Mouse (Mus musculus) yolk sac, embryonic 10.5 days (tissue): Measurements from ENCODE around the gene Smchd1.
"Not testable (repeated sequence)": the region's sequence is repeated elsewhere in the genome, so short reads cannot be mapped to it uniquely, and the experiment has no call there.

Experiments used
- DNase-seq: peaks from one replicate; pipeline ENCODE4 v3.0.0-alpha.2; 2017; ENCODE audit warnings: low spot score

Gene Smchd1

DNA sequence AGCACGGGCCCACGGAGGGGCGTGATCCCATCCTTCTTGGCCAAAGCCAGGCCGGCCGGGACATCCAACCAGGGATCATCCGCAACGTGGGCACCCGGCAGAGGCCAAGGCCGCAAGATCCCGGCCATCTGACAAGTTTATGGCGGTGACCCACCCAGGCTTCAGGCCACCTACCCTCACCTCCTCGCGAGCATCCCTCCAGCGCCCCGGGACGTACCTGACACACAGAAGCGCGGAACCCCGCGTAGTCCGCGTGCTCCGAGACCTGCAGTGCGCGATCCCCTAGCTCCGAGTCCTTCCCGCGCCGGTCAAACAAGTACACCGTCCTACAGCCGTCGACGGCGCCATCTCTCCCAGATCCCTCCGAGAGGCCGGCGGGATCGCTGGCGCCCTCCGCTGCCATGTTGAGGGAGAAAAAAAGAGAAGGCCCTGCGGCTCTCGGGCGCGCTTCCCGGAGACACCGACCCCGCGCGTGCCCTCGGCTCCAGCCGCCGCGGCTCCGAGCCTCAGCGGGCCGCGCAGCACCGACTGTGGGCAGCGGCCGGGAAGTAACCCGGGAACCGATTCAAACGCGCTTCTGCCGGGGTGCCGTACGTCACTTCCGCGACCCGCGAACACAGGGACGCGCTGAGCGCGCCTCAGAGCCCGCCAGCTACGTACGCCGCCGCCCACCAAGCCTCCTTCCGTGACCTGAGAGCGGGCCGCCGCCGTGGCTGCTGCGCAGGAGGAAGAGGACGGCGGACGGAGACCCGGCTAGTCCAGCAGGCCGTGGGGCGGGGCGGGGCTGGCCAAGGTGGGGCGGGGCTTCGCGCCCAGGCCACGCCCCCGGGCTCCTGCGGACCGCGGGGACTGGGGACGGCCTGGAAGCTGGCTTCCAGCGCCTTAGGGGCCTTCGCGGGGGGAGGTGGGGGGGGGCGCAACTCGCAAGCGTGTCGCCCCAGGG is at the start of gene Smchd1:
TSS of gene Smchd1 (minus strand) at position 582 of the 943 bp plus-strand sequence.
- DNase-seq = peak; percentile 95

- no peak for DNase-seq
These were observed 35.2 kb upstream of the Smchd1 start for GRCm38 (mm10) chr17:71510297-71510696.

- peak; percentile 60 for DNase-seq
These were observed 31.7 kb upstream of the Smchd1 start for GRCm38 (mm10) chr17:71506832-71507231.

DNA sequence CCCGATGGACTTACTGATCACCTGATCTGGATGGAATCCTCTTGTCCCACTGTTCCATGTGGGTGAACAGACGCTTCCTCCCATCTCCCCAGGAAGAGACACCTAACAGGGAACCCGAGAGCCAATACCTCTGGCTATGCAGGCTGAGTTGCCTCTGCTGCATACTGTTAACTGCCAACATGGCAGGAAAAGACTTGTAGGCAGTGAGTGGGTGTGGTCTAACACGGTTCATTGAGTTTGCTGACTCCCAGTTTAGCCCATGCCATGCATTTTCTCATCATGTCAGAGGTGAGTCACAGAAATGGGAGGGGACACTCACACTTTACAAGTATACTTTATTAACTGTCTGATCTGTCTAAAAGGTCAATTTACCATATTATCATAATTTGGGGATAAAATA is 20.6 kb upstream of the Smchd1 start:
- DNase-seq = no peak

DNA sequence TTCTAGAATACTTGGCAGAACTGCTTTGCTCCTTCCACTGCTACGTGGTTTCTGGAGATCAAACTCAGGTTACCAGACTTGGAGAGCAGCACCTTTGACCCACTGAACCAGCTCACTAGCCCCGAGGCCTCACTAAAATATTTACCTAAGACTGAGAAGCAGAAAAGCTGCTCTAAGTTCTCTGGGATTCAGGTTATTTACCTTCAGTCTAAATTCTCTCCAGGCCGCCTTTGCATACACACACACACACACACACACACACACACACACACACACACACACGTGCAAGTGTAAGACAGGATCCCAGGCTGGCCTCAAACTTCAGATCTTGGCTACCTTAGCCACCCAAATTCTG is 16.2 kb upstream of the Smchd1 start:
- peak; percentile 70 for DNase-seq

DNA sequence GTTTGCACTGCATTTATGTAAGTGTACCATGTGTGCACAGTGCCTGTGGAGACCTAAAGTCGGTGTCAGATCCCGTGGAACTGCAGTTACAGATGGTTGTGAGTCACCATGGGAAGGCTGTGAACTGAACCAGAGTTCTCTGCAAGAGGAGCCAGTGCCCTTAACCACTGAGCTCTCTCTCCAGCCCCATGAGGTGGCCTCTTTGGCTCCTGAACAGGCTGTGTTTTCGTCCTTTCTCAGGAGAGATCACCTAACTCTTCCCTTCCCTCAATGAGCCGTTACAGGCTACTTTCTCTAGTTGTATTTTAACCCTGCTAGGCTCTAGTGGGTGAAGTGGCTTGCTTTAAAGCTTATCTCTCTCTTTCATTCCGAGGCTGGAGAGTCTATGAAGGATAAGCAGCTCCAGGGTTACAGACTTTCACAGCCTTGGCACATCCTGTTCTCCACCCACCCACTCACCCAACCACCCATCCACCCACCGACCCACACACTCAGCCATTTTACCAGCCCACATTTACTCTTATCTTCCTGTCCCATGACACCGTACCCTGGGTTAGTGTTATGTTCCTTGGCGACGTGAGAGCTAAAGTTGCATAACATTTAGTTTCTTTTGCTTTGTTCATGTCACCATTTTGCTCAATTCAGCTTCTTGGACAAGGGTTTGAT is 15.7 kb upstream of the Smchd1 start:
- DNase-seq = peak; percentile 51

GRCm38 (mm10) chr17:71489703-71490461 is 14.7 kb upstream of the Smchd1 start:
- DNase-seq = no peak

- peak; percentile 31 for DNase-seq
These were observed 11.2 kb upstream of the Smchd1 start for GRCm38 (mm10) chr17:71486231-71486851.

DNA sequence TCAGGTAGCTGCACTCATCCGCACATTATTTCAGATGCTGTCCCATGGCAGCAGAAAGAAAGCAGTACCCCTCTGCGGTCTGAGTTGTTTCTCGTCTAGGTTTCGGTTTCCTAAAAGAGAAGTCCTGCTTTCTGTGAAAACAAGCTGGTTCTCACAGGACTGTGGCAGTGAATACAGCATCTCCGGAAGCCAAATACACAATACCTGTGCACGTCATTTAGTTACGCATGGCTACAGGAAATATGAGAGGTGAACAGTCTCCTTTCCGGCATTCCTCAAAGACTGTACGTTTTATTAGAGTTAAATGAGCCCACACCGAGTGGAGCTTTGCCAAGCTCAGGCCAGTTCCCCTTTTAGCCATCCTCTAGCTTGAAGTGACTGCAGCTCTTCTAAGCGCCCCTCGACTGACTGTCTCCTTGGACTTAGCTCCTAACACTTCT is 10.7 kb upstream of the Smchd1 start:
- DNase-seq = no peak

DNA sequence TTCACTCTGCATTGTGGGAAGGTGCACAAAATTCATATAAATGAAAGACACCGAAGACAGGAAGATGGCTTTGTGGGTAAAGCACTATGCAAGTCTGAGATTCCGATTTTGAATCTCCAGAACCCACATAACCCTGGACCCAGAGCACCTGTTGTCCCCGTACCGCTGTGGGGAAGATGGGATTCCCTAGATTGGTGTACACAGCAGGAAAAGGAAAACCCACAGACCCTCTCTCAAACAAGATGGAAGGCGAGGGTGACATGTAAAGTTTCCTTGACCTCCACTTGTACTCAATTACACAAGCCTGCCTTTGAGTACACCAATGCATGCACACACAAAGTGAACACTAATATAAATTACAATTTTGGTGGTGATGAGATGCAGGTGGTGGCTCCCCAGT is 9.6 kb upstream of the Smchd1 start:
- no peak for DNase-seq

DNA sequence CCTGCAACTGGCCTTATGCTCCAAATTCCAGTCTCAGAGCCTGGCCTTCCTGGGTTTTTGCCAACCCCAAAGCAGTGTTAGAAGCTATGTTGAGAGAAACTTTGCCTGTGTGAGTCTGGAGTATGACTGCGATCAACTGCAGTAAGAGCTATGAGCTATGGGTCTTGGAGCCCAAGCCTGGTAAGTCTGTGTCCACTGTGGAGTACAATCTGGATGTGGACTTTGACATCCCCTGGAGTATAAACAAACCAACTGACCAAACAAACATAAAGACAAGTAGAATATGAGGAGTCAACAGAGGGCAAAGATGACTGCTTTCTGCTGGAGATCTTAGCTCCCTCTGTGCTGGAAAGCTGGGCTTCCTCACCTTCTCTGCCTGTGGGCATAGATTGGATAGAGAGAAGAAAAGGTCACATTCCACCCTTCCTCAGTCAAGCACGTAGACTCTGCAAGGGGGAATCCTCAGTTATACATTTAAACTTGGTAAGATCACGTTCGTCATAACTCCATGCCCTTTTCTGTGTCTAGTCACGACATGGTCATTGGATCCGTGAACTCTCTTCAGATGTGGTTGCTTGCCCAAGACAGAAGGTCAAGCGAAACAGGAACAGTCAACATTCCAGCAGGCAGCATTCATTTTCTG is 8.4 kb upstream of the Smchd1 start:
- peak; percentile 76 for DNase-seq

- DNase-seq = no peak
These were observed 4.3 kb upstream of the Smchd1 start for GRCm38 (mm10) chr17:71479381-71479901.

GRCm38 (mm10) chr17:71477481-71477880 is 2.3 kb upstream of the Smchd1 start:
- DNase-seq = no peak

- no peak for DNase-seq
These were observed 1.3 kb upstream of the Smchd1 start for GRCm38 (mm10) chr17:71476346-71477020.

- no peak for DNase-seq
These were observed 554 bp upstream of the Smchd1 start for GRCm38 (mm10) chr17:71475705-71476089.

GRCm38 (mm10) chr17:71474128-71474527 is 1.0 kb downstream of the Smchd1 start:
- DNase-seq = no peak

DNA sequence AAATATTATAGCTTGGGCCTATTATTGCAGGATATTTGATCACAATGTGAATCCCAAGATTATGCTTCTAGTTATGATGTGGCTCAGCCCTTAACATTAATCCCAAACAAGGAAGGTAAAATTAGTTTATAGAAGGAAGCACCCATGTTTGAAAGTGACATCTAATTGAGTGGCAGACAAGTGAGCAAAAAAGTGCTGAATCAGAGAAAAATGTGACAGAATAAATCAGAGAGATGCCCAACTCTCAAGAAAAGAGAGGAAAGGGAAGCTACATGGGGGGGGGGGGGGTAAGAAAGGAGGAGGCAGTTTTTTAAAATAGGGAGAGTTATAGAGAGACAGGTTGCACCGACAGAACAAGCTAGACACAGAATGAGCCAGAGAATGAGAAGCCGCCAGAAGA is 3.9 kb downstream of the Smchd1 start:
- DNase-seq = no peak

DNA sequence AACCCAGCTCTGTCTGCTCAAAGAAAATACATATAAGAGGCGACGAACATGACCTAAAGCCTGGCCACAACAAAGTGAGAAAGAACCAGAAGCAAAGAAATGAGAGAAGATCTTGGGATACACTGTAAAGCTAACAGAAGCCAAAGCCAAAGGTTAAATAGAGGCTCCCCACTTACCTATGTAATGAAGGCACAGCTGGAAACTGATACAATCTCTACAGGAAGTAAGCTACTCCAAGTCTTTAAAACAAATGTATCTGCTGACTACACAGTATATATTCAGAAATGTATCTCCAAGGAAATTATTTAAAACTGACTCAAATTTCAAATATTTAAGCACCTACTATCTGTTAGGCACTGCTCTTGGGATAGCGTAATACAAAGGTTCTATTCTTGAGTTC is 14.8 kb downstream of the Smchd1 start:
- DNase-seq = no peak

DNA sequence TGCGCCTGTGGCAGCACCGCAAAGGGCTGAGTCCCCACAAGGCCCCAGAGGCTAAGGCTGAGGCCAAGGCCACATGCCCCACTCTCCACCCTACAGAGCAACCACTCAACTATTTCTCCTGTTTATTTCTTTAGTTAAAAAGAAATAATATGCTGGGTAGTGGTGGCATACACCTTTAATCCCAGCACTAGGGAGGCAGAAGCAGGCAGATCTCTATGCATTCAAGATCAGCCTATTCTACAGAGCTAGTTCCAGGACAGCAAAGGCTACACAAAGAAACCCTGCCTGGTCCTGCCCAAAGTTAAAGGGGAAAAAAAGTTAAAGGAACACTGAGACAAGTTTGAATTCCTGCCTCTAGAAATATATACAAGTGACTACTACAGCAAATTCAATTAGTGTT is 15.3 kb downstream of the Smchd1 start, which contains the start of gene Gm4707:
TSS of gene Gm4707 (minus strand) at position 101 of the 400 bp plus-strand sequence.
- DNase-seq = no peak

- DNase-seq = not testable (repeated sequence)
These were observed 17.8 kb downstream of the Smchd1 start for GRCm38 (mm10) chr17:71457361-71457760.

DNA sequence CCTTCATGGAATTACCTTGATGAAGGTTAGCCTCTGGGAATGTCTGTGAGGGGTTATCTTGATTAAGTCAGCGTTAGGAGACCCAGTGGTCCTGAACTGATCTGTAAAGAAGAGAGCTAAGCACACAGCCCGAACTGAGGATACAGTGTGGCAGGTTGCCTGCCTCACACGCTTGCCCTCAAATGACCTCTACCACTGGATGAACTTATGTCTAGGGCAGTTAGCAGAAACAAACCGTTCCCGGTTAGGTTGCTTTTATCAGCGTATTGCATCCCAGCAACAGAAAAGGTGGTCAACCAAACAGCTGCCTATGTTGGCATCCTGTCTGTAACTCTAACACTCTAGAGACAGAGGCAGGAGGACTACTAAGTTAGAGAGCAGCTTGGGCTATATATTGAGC is 30.0 kb downstream of the Smchd1 start:
- no peak for DNase-seq
